Mouse (Mus musculus) heart, embryonic 11.5 days (tissue): ENCODE results near the gene Foxn1. TPM values are rescaled to one million over a fixed set of nuclear protein-coding genes. Genes with fewer than 3 reads are reported as not detected.
A peak's percentile ranks its signal among the peaks of the same experiment; 100 is the strongest.

Experiments
- ATAC-seq: fragments of 200-750 bp; cut with Nextera tagmentation; replicated peaks from 2 replicates; pipeline ENCODE4 v1.8.0; 2017; ENCODE audit warnings: moderate library complexity; ENCODE audit not compliant: insufficient number of reproducible peaks, low FRiP score, low TSS enrichment
- H3K27ac ChIP-seq: fragments of 300-500 bp; sonication (generic); 2 replicates; pipeline ENCODE4 v1.5.1; 2014; ENCODE audit warnings: mild to moderate bottlenecking, low read depth, low read length
- H3K27me3 ChIP-seq: fragments of 300-500 bp; sonication (generic); 2 replicates; pipeline ENCODE4 v1.6.1; 2014; ENCODE audit warnings: mild to moderate bottlenecking, low read length, mixed read lengths; ENCODE audit not compliant: control insufficient read depth, insufficient read depth
- H3K36me3 ChIP-seq: fragments of 300-500 bp; sonication (generic); 2 replicates; pipeline ENCODE4 v1.6.1; 2014; ENCODE audit warnings: mild to moderate bottlenecking, low read length, moderate library complexity, mixed read lengths; ENCODE audit not compliant: control insufficient read depth, insufficient read depth
- H3K4me1 ChIP-seq: fragments of 300-500 bp; sonication (generic); 2 replicates; pipeline ENCODE4 v1.6.1; 2014; ENCODE audit warnings: low read length; ENCODE audit not compliant: control insufficient read depth, insufficient read depth
- H3K4me2 ChIP-seq: fragments of 300-500 bp; sonication (generic); 2 replicates; pipeline ENCODE4 v1.6.1; 2014; ENCODE audit warnings: mild to moderate bottlenecking, moderate library complexity
- H3K4me3 ChIP-seq: fragments of 300-500 bp; sonication (generic); 2 replicates; pipeline ENCODE4 v1.5.1; 2014; ENCODE audit warnings: low read depth, low read length
- H3K9ac ChIP-seq: fragments of 300-500 bp; sonication (generic); 2 replicates; pipeline ENCODE4 v1.6.1; 2014; ENCODE audit warnings: mild to moderate bottlenecking, low read depth, low read length, moderate library complexity
- H3K9me3 ChIP-seq: fragments of 300-500 bp; sonication (generic); replicated peaks from 2 replicates; pipeline ENCODE4 v1.6.1; 2016; ENCODE audit warnings: low read length; ENCODE audit not compliant: control insufficient read depth
- WGBS: fragments of 180-500 bp; shearing (Covaris S2); extraction: QIAGEN DNeasy Blood & Tissue Kit; methylation state at CpG from one replicate; pipeline ENCODE4 v1.1.7; 2014; ENCODE audit not compliant: insufficient replicate concordance; 5-methylcytosine and 5-hydroxymethylcytosine counted together
- polyA plus RNA-seq: library from polyadenylated mRNA; unstranded; fragments of >200 nt; fragmentation: Nextera tagmentation; extraction: Ambion mirVana; gene quantifications from 2 replicates; pipeline ENCODE4 v1.2.1, GENCODE M21; 2014

Gene Foxn1
- polyA plus RNA-seq, 1 experiment from 2014 or later: 0.29 TPM

DNA sequence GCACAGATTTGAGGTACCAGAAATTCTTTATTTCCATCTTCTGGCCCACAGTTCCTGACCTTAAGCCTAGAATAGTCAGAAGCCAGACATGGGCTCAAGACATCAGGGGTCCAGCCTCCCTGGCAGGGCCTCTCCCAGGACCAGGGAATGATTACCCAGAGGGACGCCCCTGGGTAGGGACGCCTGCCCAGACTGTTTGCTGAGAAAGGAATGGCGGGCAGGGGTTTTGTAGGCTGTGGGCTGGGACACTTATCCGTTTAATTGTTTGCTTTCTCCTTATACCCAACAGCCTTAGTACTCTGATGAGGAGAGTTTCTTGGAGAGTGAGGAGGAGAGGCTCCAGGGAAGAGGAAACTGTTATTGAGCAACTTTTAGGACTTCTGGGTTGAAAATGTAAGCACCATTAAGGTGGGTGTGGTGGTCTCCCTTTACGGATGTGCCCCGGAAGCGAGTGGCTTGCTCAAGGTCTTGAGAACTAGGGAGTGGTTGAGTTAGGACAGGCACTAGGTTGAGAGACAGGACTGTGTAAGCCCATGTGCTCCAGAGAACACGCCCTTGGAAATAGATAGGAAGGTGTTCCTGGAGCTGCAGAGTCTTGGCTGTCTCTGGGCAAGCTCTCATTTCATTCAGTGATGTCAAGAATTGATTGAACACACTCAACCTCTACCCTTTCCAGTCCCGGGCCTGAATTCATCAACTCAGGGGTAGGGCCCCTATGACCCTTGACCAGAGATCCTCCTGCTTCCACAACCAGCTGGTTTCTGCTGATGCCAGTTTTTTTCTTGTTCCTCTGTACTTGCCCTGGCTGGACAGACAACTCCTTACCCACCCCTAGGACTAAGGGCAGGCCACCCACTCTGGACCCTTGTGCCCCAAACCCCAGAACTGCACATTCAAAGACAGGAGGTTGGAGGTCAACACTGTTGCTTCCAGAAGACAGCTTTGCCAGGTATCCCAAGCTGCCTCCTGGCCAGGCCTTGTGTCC is 22.2 kb upstream of the Foxn1 start:
- Histone ChIP-seq H3K27ac (no peak overlapping the region), H3K9me3 (no peaks in the 10 kb centered on the region), H3K36me3 (no peaks in the 10 kb centered on the region), H3K4me2 (no peak overlapping the region), H3K27me3 (no peaks in the 10 kb centered on the region; the same call in 1 of the 2 replicates), H3K9ac (no peak overlapping the region), H3K4me3 (no peak overlapping the region), H3K4me1 (no peaks in the 10 kb centered on the region)
- ATAC-seq: no peak
- WGBS: 73% methylated on average over 9 of the region's 9 CpGs

DNA sequence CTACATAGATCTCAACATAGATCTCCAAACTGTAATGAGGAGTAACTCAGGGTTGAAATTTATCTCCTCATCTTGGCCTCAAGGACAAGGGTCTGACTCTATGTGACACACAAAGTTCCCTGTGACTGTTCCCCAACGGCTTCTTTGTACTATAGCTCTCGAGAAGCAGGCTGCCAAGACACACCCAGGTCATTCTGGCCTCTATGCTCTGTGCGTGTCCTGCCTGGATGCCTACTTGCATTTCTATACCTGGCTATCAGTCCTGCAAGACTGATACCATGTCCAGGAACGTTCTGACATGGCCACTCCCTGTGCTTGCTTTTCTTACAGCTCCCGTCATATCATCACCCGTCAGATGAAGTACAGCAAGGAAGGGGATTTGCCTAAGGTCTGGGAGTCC is 15.7 kb upstream of the Foxn1 start:
- Histone ChIP-seq H3K9ac (no peak overlapping the region), H3K9me3 (no peaks in the 10 kb centered on the region), H3K4me2 (no peak overlapping the region), H3K4me3 (no peak overlapping the region), H3K27ac (no peak overlapping the region), H3K4me1 (no peaks in the 10 kb centered on the region), H3K27me3 (peaks cover 4% of the 10 kb centered on the region), H3K36me3 (no peaks in the 10 kb centered on the region)
- 60% methylated on average over 6 of the region's 6 CpGs for WGBS
- no peak for ATAC-seq

DNA sequence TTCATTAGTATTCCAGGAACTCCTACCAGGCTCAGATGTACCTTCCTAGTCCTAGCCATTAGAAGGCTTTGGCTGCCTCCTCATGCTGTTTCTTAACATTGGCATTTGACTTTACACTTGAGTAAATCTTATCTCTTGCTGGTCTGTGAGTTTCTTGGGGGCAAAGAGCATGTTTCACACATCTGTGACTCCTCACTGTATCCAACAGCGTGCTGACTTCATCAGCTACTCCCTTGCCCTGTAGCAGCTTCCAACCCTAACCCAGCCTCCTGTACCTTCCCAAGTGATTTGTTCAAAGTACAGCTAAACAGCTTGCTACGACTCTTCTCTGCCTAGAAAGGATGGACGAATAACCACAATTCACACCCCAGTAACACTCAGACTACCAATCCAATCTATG is 15.1 kb upstream of the Foxn1 start:
- Histone ChIP-seq H3K27me3 (peaks cover 9% of the 10 kb centered on the region), H3K4me1 (no peaks in the 10 kb centered on the region), H3K9me3 (no peaks in the 10 kb centered on the region), H3K27ac (no peak overlapping the region), H3K36me3 (no peaks in the 10 kb centered on the region), H3K4me3 (no peak overlapping the region), H3K4me2 (no peak overlapping the region), H3K9ac (no peak overlapping the region)
- WGBS: 61% methylated on average over 3 of the region's 3 CpGs
- ATAC-seq: no peak

DNA sequence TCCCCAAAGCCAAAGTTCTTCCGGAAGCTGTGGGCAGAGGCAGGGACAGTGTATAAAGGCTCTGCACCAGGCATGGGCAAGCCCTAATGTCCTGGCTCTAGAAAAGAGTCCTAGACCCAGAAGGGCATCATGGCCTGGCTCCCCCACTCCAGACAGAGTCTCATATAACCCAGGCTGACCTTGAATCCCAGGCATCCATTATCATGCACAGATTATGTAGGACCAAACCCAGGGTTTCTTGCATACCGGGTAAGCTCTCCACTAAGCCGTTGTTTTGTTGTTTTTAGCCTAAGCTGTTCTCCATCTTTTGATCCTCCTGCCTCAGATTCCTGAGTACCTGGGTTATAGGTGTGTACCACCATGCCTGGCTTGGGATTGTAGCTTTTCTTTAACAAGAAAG is 14.6 kb upstream of the Foxn1 start:
- no peak overlapping the region for H3K27ac ChIP-seq
- H3K9ac ChIP-seq: no peak overlapping the region; the same call in 1 of the 2 replicates
- H3K4me2 ChIP-seq: no peak overlapping the region
- H3K27me3 ChIP-seq: peaks cover 9% of the 10 kb centered on the region
- ATAC-seq: no peak
- H3K4me1 ChIP-seq: no peaks in the 10 kb centered on the region
- H3K9me3 ChIP-seq: no peaks in the 10 kb centered on the region
- H3K36me3 ChIP-seq: no peaks in the 10 kb centered on the region
- WGBS: 54% methylated on average over 3 of the region's 3 CpGs
- H3K4me3 ChIP-seq: no peak overlapping the region

DNA sequence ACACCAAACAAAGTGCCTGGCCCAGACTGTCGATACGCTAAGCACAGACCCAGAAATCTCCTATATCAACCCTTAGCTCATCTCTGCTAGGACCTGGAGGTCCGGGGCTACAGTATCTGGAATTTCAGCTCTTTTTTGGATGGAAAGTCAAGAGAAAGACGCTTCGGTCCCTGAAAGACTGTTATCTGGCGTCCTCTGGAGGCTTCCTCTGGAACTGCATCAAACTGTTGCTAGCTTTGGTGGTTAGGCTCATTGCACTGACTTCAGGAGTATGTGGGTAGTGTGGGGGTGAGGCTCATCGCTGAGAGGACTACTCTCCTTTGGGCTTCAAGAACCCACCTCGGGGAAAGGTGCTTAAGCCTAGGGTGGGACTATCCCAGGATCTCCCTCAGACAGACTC is 13.3 kb upstream of the Foxn1 start:
- Histone ChIP-seq H3K4me2 (no peak overlapping the region), H3K9me3 (no peaks in the 10 kb centered on the region), H3K9ac (no peak overlapping the region), H3K4me1 (no peaks in the 10 kb centered on the region), H3K27ac (no peak overlapping the region), H3K27me3 (peaks cover 13% of the 10 kb centered on the region), H3K36me3 (no peaks in the 10 kb centered on the region), H3K4me3 (no peak overlapping the region)
- ATAC-seq: no peak
- WGBS: 13% methylated on average over 8 of the region's 8 CpGs

DNA sequence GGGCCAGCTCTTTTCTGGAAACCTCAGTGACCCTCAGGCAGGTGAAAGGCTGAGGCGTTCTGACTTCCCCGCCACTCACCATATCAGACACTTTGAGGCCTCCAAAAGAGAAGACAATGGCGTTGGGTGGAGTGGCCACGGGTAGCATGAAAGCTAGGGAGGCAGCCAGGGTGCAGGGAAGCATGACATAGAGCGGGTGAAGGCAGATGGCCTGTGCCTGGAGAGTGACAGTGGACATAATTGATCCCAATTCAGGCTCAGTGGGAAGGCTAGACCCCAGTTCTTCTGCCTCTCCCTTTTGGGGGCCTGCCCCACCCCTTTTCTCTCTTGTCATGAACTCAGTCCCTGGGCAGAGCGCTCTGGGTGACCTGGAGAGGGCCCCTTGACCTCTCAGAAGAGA is 11.9 kb upstream of the Foxn1 start:
- H3K4me1 ChIP-seq: no peaks in the 10 kb centered on the region
- ATAC-seq: no peak
- no peak overlapping the region for H3K9ac ChIP-seq
- peaks cover 13% of the 10 kb centered on the region for H3K27me3 ChIP-seq
- WGBS: 69% methylated on average over 6 of the region's 6 CpGs
- no peak overlapping the region for H3K27ac ChIP-seq
- no peaks in the 10 kb centered on the region for H3K36me3 ChIP-seq
- no peak overlapping the region for H3K4me2 ChIP-seq
- H3K4me3 ChIP-seq: no peak overlapping the region
- no peaks in the 10 kb centered on the region for H3K9me3 ChIP-seq

DNA sequence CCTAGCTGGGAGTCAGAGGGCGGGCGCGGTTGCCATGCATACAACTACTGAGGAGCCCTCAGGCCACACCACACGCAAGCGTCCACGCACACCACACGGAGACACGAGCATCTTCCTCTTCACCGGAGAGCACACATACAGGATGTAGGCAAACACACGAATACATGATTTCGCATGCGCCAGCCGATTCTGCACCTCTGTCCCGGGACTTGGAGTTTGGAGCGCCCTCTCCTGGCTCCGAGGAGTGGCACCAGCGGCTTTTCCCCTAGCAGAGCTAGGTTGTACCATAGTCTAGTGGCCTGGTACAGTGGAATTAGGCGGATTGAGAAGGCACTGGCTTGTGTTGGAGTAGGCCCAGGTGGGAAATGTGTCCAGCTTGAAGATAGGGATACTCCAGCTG is 11.0 kb upstream of the Foxn1 start:
- peaks cover 13% of the 10 kb centered on the region for H3K27me3 ChIP-seq

DNA sequence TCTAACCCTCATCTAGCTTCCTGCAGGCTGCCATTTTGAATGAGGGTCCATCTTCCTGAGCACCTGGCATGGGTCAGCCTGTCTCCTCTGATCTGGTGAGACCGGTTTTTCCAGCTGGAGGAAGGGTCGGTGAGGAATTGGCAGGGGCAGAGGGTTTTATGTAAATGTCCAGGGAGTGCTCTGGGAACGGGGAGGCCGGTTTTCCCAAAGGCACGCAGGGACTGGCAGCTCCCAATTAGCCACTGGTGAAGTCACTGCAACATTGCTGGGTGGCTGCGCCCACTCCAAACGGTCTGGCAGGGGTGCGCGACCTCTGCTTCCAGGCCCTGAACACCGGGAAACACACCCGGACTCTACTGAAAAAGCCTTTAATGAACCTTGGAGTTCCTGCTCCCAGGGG is 10.6 kb upstream of the Foxn1 start:
- 0 out of 2 replicates have a peak overlapping the region, but pooled peaks have one; percentile 8 for H3K4me3 ChIP-seq
- H3K36me3 ChIP-seq: no peaks in the 10 kb centered on the region
- no peaks in the 10 kb centered on the region for H3K4me1 ChIP-seq
- ATAC-seq: no peak
- peak overlapping the region; percentile 50 for H3K4me2 ChIP-seq
- peaks cover 13% of the 10 kb centered on the region for H3K27me3 ChIP-seq
- 45% methylated on average over 11 of the region's 11 CpGs for WGBS
- no peak overlapping the region for H3K27ac ChIP-seq
- H3K9ac ChIP-seq: no peak overlapping the region
- no peaks in the 10 kb centered on the region for H3K9me3 ChIP-seq

More for the DNA sequence above, 11.0 kb upstream of the Foxn1 start:
- H3K9ac ChIP-seq: no peak overlapping the region
- no peak for ATAC-seq
- H3K36me3 ChIP-seq: no peaks in the 10 kb centered on the region
- H3K27ac ChIP-seq: no peak overlapping the region
- WGBS: 11% methylated on average over 18 of the region's 18 CpGs
- H3K9me3 ChIP-seq: no peaks in the 10 kb centered on the region
- no peaks in the 10 kb centered on the region for H3K4me1 ChIP-seq
- H3K4me3 ChIP-seq: 0 out of 2 replicates have a peak overlapping the region, but pooled peaks have one; percentile 8
- H3K4me2 ChIP-seq: peak overlapping the region; percentile 50
